Mouse (Mus musculus) ZHBTc4 (cell line): ENCODE data around the gene Ccser1.

Source experiments
- DNase-seq: peaks from one replicate; pipeline ENCODE4 v3.0.0-alpha.2; 2011; ENCODE audit warnings: low read depth, low spot score

Gene Ccser1

GRCm38 (mm10) chr6:61296188-61297037 lies 116.3 kb downstream of the Ccser1 start:
- DNase-seq, result no peak

- DNase-seq, result no peak
Observed at GRCm38 (mm10) chr6:61300441-61300840, 120.3 kb downstream of the Ccser1 start.

- no peak for DNase-seq
Observed at GRCm38 (mm10) chr6:61300975-61301374, 120.9 kb downstream of the Ccser1 start.

GRCm38 (mm10) chr6:61301631-61302030 lies 121.5 kb downstream of the Ccser1 start:
- DNase-seq, result peak; percentile 13

GRCm38 (mm10) chr6:61311324-61312091 lies 131.4 kb downstream of the Ccser1 start:
- peak; percentile 81 for DNase-seq

- DNase-seq, result peak; percentile 59
Observed at GRCm38 (mm10) chr6:61315884-61316601, 135.9 kb downstream of the Ccser1 start.

GRCm38 (mm10) chr6:61320842-61321241 lies 140.7 kb downstream of the Ccser1 start:
- no peak for DNase-seq

- no peak for DNase-seq
Observed at GRCm38 (mm10) chr6:61322328-61322727, 142.2 kb downstream of the Ccser1 start.

- no peak for DNase-seq
Observed at GRCm38 (mm10) chr6:61326131-61326530, 146.0 kb downstream of the Ccser1 start.

GRCm38 (mm10) chr6:61328981-61329380 lies 148.9 kb downstream of the Ccser1 start:
- no peak for DNase-seq

GRCm38 (mm10) chr6:61329593-61330540 lies 149.7 kb downstream of the Ccser1 start:
- DNase-seq, result no peak

GRCm38 (mm10) chr6:61334466-61334865 lies 154.3 kb downstream of the Ccser1 start:
- no peak for DNase-seq

GRCm38 (mm10) chr6:61347045-61347838 lies 167.1 kb downstream of the Ccser1 start:
- peak; percentile 6 for DNase-seq

GRCm38 (mm10) chr6:61363722-61364121 lies 183.6 kb downstream of the Ccser1 start:
- DNase-seq, result no peak

- peak; percentile 18 for DNase-seq
Observed at GRCm38 (mm10) chr6:61382526-61382925, 202.4 kb downstream of the Ccser1 start.

GRCm38 (mm10) chr6:61382991-61383390 lies 202.9 kb downstream of the Ccser1 start:
- DNase-seq, result no peak

GRCm38 (mm10) chr6:61387046-61387445 lies 206.9 kb downstream of the Ccser1 start:
- DNase-seq, result no peak

GRCm38 (mm10) chr6:61427490-61427889 lies 247.4 kb downstream of the Ccser1 start:
- DNase-seq, result no peak

GRCm38 (mm10) chr6:61430881-61431725 lies 251.0 kb downstream of the Ccser1 start:
- peak; percentile 77 for DNase-seq
